Mouse (Mus musculus) embryonic fibroblast, embryonic 13.5 days (primary cell): ENCODE measurements at regions not wholly inside any gene's neighbourhood (a gene's known extent, or its start where the extent isn't known, plus 50 kb on each side); places are given as distances from the start of the nearest gene placed in this dataset.
"Not testable (repeated sequence)": the region's sequence is repeated elsewhere in the genome, so short reads cannot be mapped to it uniquely, and the experiment has no call there.

ENCODE experiments used
- CTCF ChIP-seq: IDR thresholded peaks from 2 replicates; pipeline ENCODE4 v1.5.1; 2011; ENCODE audit warnings: mild to moderate bottlenecking, control low read depth, low read length, moderate library complexity, borderline replicate concordance; ENCODE audit not compliant: insufficient read depth
- POLR2A ChIP-seq: IDR thresholded peaks from 2 replicates; pipeline ENCODE4 v1.6.1; 2011; ENCODE audit warnings: low read depth, mild to moderate bottlenecking, control low read depth, low read length, moderate library complexity

- TF ChIP-seq POLR2A, CTCF: not testable (repeated sequence)
Measured at GRCm38 (mm10) chr12:19193041-19193440, 678.7 kb downstream of the 5730507C01Rik start.
